Mouse (Mus musculus): ENCODE measurements around the gene Angptl2. TPM values are rescaled to one million over a fixed set of nuclear protein-coding genes. Genes with fewer than 3 reads are reported as not detected.

Gene Angptl2
- polyA plus RNA-seq, 1 experiment, result 5.6 TPM

- no peaks in the 10 kb centered on the region for H3K27me3 ChIP-seq (ENCODE audit: control insufficient read depth, insufficient read depth, low read length, poor library complexity, severe bottlenecking)
- no peak overlapping the region for H3K27ac ChIP-seq (ENCODE audit: insufficient read depth, low read length)
- H3K4me3 ChIP-seq (ENCODE audit: low read depth, low read length), result no peak overlapping the region
- H3K9me3 ChIP-seq (replicated peaks; ENCODE audit: control insufficient read depth, insufficient read depth, low read length, poor library complexity, severe bottlenecking), result no peaks in the 10 kb centered on the region
- no peaks in the 10 kb centered on the region for H3K36me3 ChIP-seq (ENCODE audit: control insufficient read depth, insufficient read depth, low read length, poor library complexity, severe bottlenecking)
- no peak for TF ChIP-seq POLR2A (IDR thresholded peaks at IDR 0.05; ENCODE audit: insufficient read depth, low read length)
- no peak for TF ChIP-seq EP300 (IDR thresholded peaks at IDR 0.05; ENCODE audit: insufficient read depth, low read depth, low read length)
- TF ChIP-seq CTCF (IDR thresholded peaks at IDR 0.05; ENCODE audit: low read depth, low read length), result no peak
- H3K4me1 ChIP-seq (ENCODE audit: control insufficient read depth, insufficient read depth, low read length), result no peaks in the 10 kb centered on the region
- no peak overlapping the region for H3K9ac ChIP-seq (ENCODE audit: low read depth, poor library complexity, severe bottlenecking)
Measured at GRCm38 (mm10) chr2:33228551-33228950, 12.7 kb downstream of the Angptl2 start.

- Histone ChIP-seq H3K27me3 (ENCODE audit: control insufficient read depth, insufficient read depth, low read length, poor library complexity, severe bottlenecking) (no peaks in the 10 kb centered on the region), H3K9me3 (replicated peaks; ENCODE audit: control insufficient read depth, insufficient read depth, low read length, poor library complexity, severe bottlenecking) (no peaks in the 10 kb centered on the region), H3K9ac (ENCODE audit: low read depth, poor library complexity, severe bottlenecking) (no peak overlapping the region), H3K4me3 (ENCODE audit: low read depth, low read length) (no peak overlapping the region), H3K4me1 (ENCODE audit: control insufficient read depth, insufficient read depth, low read length) (no peaks in the 10 kb centered on the region), H3K27ac (ENCODE audit: insufficient read depth, low read length) (no peak overlapping the region), H3K36me3 (ENCODE audit: control insufficient read depth, insufficient read depth, low read length, poor library complexity, severe bottlenecking) (no peaks in the 10 kb centered on the region)
- TF ChIP-seq EP300 (IDR thresholded peaks at IDR 0.05; ENCODE audit: insufficient read depth, low read depth, low read length), result no peak
- no peak for TF ChIP-seq POLR2A (IDR thresholded peaks at IDR 0.05; ENCODE audit: insufficient read depth, low read length)
- TF ChIP-seq CTCF (IDR thresholded peaks at IDR 0.05; ENCODE audit: low read depth, low read length), result no peak
Measured at GRCm38 (mm10) chr2:33230701-33231100, 14.8 kb downstream of the Angptl2 start.

DNA sequence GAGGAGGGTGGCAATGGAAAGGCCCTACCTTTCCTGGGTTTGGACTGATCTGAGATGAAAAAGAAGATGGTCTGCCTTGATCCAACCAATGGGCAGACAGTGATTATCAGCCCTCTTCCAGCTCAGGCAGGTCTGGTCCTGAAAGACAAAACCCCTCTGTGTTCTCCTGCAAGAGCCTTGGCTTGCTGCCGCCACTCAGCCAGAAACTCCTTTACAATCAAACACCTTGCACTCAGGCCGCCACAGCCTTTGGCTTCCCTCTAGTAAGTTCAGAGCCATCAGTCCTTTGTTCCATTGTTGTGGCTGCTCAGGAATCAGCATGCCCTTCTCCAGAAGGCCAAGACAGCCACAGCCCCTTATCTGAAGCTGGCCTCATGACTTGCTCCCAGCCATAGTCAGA, 15.9 kb downstream of the Angptl2 start:
- Histone ChIP-seq H3K36me3 (ENCODE audit: control insufficient read depth, insufficient read depth, low read length, poor library complexity, severe bottlenecking) (no peaks in the 10 kb centered on the region), H3K4me3 (ENCODE audit: low read depth, low read length) (no peak overlapping the region), H3K9ac (ENCODE audit: low read depth, poor library complexity, severe bottlenecking) (no peak overlapping the region), H3K9me3 (replicated peaks; ENCODE audit: control insufficient read depth, insufficient read depth, low read length, poor library complexity, severe bottlenecking) (no peaks in the 10 kb centered on the region), H3K4me1 (ENCODE audit: control insufficient read depth, insufficient read depth, low read length) (no peaks in the 10 kb centered on the region), H3K27me3 (ENCODE audit: control insufficient read depth, insufficient read depth, low read length, poor library complexity, severe bottlenecking) (no peaks in the 10 kb centered on the region), H3K27ac (ENCODE audit: insufficient read depth, low read length) (no peak overlapping the region)
- TF ChIP-seq POLR2A (IDR thresholded peaks at IDR 0.05; ENCODE audit: insufficient read depth, low read length) (no peak), EP300 (IDR thresholded peaks at IDR 0.05; ENCODE audit: insufficient read depth, low read depth, low read length) (no peak), CTCF (IDR thresholded peaks at IDR 0.05; ENCODE audit: low read depth, low read length) (no peak)

- no peaks in the 10 kb centered on the region for H3K36me3 ChIP-seq (ENCODE audit: control insufficient read depth, insufficient read depth, low read length, poor library complexity, severe bottlenecking)
Measured at GRCm38 (mm10) chr2:33232782-33233570, 17.1 kb downstream of the Angptl2 start.

DNA sequence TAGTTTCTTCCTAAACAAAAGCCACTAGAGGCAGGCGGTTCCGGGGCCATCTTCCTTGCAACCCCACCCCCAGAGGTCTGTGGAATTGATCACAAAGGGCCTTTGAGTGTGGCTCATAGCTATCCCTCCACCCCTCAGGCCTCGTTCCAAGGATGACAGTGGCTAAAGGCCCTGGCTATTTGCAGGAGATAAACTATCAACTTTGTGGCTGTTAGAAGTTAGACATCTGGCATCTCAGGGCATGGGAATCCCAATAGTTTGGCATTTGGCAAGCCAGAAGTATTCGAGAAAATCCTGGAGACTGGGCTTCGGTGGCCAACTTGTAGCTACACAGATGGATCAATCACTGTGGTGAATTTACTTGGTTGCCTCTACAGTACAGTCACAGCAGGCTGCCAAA, 18.0 kb downstream of the Angptl2 start:
- Histone ChIP-seq H3K4me3 (ENCODE audit: low read depth, low read length) (no peak overlapping the region), H3K36me3 (ENCODE audit: control insufficient read depth, insufficient read depth, low read length, poor library complexity, severe bottlenecking) (no peaks in the 10 kb centered on the region), H3K4me1 (ENCODE audit: control insufficient read depth, insufficient read depth, low read length) (no peaks in the 10 kb centered on the region), H3K27me3 (ENCODE audit: control insufficient read depth, insufficient read depth, low read length, poor library complexity, severe bottlenecking) (no peaks in the 10 kb centered on the region), H3K9me3 (replicated peaks; ENCODE audit: control insufficient read depth, insufficient read depth, low read length, poor library complexity, severe bottlenecking) (no peaks in the 10 kb centered on the region), H3K27ac (ENCODE audit: insufficient read depth, low read length) (no peak overlapping the region), H3K9ac (ENCODE audit: low read depth, poor library complexity, severe bottlenecking) (no peak overlapping the region)
- TF ChIP-seq CTCF (IDR thresholded peaks at IDR 0.05; ENCODE audit: low read depth, low read length) (no peak), EP300 (IDR thresholded peaks at IDR 0.05; ENCODE audit: insufficient read depth, low read depth, low read length) (no peak), POLR2A (IDR thresholded peaks at IDR 0.05; ENCODE audit: insufficient read depth, low read length) (no peak)

More at GRCm38 (mm10) chr2:33232782-33233570, 17.1 kb downstream of the Angptl2 start:
- Histone ChIP-seq H3K9ac (ENCODE audit: low read depth, poor library complexity, severe bottlenecking) (no peak overlapping the region), H3K4me3 (ENCODE audit: low read depth, low read length) (no peak overlapping the region), H3K27ac (ENCODE audit: insufficient read depth, low read length) (no peak overlapping the region), H3K27me3 (ENCODE audit: control insufficient read depth, insufficient read depth, low read length, poor library complexity, severe bottlenecking) (no peaks in the 10 kb centered on the region), H3K9me3 (replicated peaks; ENCODE audit: control insufficient read depth, insufficient read depth, low read length, poor library complexity, severe bottlenecking) (no peaks in the 10 kb centered on the region), H3K4me1 (ENCODE audit: control insufficient read depth, insufficient read depth, low read length) (no peaks in the 10 kb centered on the region)
- TF ChIP-seq EP300 (IDR thresholded peaks at IDR 0.05; ENCODE audit: insufficient read depth, low read depth, low read length) (no peak), CTCF (IDR thresholded peaks at IDR 0.05; ENCODE audit: low read depth, low read length) (no peak), POLR2A (IDR thresholded peaks at IDR 0.05; ENCODE audit: insufficient read depth, low read length) (no peak)

- Histone ChIP-seq H3K4me3 (ENCODE audit: low read depth, low read length) (no peak overlapping the region), H3K27me3 (ENCODE audit: control insufficient read depth, insufficient read depth, low read length, poor library complexity, severe bottlenecking) (no peaks in the 10 kb centered on the region), H3K4me1 (ENCODE audit: control insufficient read depth, insufficient read depth, low read length) (no peaks in the 10 kb centered on the region), H3K9me3 (replicated peaks; ENCODE audit: control insufficient read depth, insufficient read depth, low read length, poor library complexity, severe bottlenecking) (no peaks in the 10 kb centered on the region), H3K27ac (ENCODE audit: insufficient read depth, low read length) (no peak overlapping the region), H3K9ac (ENCODE audit: low read depth, poor library complexity, severe bottlenecking) (no peak overlapping the region), H3K36me3 (ENCODE audit: control insufficient read depth, insufficient read depth, low read length, poor library complexity, severe bottlenecking) (no peaks in the 10 kb centered on the region)
- TF ChIP-seq EP300 (IDR thresholded peaks at IDR 0.05; ENCODE audit: insufficient read depth, low read depth, low read length) (no peak), CTCF (IDR thresholded peaks at IDR 0.05; ENCODE audit: low read depth, low read length) (no peak), POLR2A (IDR thresholded peaks at IDR 0.05; ENCODE audit: insufficient read depth, low read length) (no peak)
Measured at GRCm38 (mm10) chr2:33234848-33235247, 19.0 kb downstream of the Angptl2 start.

All from ES-Bruce4 (cell line).